Mouse (Mus musculus) cerebellum, adult 11-12 months (tissue): ENCODE measurements around the gene Pmpca.
"Not testable (repeated sequence)": the region's sequence is repeated elsewhere in the genome, so short reads cannot be mapped to it uniquely, and the experiment has no call there.

Experiments used
- DNase-seq: peaks from one replicate; pipeline ENCODE4 v3.0.0; 2022

Pmpca gene

DNA sequence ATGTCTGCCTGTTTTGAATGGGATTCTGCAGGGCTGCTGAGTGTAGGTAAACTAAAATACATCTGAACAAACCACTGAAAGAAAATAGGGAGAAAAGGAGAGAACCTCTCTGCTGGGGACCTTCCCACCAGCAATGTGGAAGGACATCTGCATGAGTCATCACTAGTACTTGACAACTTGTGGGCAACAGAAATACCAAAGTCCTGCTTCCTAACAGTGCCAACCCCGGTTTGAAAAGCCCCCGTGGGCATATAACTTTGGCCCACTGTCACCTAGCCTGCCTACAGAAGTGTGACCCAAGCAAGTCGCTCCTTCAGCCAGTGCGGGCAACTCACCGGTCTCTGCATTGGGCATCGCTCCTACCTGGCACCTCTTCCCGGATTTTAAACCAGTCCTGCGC, 16.7 kb upstream of the Pmpca start:
- no peak for DNase-seq

DNA sequence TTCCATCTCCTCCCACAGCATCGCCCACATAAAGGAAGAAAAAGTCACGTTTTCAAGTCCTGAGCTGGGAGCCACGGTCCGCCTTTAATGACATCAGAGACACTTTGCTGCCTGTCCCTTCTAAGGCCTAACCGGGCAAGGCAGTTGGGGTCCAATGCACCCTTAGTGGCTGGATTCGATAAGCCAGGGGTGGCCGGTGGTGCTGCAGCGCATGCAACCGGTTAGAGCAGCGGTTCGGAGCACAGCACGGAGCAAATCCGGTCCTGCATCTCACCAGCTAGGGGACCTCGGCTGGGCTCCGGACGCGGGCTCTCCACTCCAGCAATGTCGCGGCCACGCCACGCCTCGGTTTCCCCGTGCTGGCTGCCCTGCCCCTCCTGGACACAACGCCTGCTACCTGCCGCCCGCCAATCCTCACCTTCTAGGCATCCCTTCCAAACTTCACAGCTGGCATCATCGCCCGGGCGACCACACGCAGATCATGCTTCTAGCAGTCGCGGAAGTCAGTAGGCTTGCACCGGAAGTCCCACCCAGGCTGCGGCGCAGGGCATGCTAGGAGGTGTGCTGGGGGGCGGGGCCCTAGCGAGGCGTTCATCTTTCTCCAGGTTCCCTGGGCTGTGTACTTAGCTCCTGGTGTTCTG, 8.9 kb upstream of the Pmpca start, which contains the start of gene Snapc4:
TSS of gene Snapc4 (minus strand) at position 523 of the 641 bp plus-strand sequence.
- DNase-seq, result peak; percentile 80

DNA sequence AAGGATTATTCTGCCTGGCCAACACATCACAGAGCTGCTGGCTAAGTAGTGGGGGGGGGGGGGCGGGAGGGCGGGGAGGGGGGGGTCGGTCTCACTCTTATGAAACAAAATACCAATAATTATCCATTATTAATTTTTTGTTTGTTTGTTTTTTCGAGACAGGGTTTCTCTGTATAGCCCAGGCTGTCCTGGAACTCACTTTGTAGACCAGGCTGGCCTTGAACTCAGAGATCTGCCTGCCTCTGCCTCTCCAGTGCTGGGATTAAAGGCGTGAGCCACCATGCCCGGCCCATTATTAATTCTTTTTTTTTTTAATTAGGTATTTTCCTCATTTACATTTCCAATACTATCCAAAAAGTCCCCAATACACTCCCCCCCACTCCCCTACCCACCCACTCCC, 8.3 kb upstream of the Pmpca start:
- DNase-seq, result not testable (repeated sequence)

DNA sequence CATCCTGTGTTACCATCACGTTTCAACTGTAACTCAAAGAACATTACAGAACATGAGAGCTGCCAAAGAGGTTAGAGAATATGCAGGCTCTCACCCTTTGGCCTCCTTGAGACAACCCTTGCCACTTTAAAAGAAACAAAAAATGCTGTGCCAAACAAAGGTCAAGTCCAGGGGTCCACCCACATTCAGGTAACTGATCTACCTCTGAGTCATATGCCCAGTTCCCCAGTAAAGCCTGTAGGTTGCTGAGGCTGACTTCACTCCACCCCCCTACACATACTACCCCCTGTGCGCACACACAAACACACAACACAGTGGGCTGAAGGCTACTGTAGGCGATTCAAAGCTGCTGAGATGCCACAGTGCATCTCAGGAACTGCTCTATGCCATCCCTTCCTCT, 1.4 kb upstream of the Pmpca start:
- DNase-seq, result no peak

DNA sequence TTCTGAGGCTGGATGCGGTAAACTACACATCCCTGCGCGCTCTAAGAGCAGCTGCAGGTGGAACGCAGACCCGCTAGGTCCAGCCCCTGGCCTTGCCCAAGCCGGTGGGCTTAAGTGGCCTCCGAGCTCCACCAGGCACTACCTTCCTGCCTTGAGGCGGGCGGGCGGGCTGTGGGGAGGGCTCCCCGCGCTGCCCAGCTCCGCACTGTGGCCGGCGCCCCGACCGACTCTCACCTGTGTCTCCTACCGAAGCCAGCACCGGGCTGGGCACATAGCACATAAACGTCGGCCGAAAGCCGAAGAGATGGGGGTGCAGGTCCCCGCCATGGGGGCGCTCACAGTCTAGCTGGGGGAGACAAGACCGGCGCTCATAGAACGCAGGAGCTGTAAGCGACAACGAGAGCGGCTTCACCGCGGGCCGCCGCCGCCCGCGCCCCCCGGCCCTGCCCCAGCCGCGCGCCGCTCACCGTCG, 421 bp upstream of the Pmpca start:
- no peak for DNase-seq

DNA sequence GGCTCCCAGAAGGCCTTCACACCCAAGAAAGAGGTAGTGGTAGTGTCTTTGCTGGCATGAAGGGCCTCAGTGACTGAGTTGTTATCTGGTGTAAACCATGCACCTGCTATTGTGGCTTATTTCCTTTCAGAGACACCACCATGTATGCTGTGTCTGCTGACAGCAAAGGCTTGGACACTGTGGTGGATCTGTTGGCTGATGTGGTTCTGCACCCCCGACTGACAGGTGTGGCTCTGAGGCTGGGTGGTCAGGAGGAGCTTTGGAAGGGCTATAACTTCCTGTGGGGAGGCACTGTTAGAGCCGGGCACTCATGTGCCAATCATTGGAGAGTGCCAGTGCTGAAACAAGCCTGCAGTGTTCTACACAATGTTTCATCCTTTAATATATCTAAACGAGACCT, 1.8 kb downstream of the Pmpca start:
- DNase-seq, result no peak

DNA sequence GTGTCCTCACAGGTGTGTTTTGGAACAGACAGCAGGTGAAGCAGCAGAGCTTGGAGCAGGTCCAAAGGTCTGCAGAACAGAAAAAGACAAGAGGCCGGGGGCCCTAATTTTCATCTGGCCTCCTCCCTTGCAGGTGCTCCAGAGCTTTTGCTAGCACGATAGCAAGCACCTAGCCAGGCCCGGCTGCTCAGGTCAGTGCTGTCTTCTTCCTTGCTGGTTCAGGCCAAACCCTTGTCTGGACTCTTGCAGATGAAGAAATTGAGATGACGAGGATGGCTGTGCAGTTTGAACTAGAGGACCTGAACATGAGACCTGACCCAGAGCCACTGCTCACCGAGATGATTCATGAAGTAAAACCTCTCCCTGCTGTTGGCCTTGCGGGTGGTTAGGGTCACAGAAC, 2.5 kb downstream of the Pmpca start:
- no peak for DNase-seq

DNA sequence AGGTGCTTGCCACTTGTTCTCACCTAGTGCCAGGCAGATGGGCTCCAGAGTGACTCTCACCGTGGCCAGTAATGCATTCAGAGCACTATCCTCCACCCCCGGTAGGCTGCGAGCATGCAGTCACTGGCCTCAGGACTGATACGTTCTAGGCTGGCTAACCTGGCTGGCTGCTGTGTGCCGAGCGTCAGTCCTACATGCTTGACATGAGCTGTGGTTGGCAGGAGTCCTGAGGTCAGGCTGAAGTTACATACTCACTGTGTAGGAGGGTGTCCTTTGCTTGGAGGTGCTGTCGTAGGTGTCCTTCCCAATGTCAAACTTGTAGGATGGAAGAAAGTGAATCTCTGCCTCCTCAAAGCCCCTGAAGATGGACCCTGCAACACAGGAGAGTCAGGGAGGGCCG, 9.8 kb downstream of the Pmpca start:
- DNase-seq, result no peak

DNA sequence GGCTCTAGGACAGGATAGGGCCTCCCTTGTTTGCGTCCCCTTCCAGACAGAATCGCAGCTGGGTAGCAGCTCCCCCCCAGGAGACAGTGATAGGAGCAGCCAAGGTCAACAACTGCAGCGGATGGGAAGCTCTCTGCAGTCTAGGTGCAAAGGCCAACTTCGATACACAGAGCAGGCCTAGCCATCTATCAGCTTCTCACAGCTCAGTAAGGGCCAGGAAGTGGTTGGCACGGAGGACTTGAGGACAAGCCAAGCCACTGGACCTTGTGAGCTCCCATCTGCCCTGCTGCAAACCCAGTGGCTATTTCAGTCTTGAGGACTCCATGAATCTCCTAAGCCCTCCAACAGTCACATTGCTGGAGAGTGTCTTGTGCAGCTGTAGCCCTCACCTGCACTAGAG, 10.5 kb downstream of the Pmpca start:
- DNase-seq, result no peak

DNA sequence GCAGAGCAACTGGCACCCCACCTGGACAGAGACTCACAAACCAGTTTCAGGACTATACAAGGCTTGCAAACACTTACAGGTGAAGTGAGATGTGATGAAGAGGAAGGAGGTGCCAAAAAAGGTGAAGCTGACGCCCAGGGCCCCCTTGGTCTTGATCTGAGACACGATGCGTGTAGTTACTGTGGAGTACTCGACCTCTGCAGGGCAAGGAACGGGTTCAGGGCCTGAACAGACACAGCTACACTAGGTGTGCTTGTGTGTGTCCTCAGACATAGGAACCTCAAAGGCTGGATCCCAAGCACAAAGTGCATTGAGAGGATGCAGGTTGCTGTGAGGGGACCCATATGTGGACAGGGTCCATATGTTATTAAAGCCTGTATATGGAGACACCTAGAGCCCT, 11.2 kb downstream of the Pmpca start:
- no peak for DNase-seq

DNA sequence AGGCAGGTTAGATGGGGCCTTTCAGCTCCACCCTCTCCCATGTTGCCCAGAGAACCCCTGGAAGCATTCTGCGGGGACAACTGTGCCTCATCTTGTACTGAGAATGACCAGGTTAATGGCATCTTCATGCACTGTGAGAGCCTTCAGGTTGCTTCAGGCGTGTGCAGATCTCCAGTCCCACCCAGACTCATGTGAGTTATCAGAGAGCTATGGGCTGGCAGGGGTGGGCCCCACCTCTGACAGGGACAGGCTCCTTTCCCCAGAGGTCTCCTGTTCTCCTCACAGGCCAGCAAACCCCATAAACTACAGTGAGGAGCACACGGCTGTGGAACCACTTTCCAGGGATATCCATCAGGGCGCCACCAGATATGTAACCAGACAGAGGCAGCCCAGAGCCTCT, 11.9 kb downstream of the Pmpca start:
- DNase-seq, result no peak

DNA sequence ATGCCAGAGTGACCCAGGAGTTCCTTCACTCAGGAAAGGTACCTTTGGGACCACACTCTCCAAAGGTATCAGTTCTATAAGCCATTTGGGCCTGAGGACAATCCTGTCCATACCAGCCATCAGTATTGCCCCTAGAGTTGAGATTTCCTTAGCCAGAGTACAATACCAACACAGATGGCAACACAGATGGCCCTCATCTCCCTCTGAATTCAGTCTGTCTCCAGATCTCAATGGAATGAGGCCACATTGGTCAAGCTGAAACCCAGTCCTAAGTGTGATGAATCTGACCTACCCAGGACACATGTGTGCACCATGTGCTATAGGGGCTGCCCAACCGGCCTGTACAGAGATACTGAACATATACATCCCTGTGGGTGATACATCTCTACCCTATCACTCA, 13.1 kb downstream of the Pmpca start:
- peak; percentile 64 for DNase-seq

DNA sequence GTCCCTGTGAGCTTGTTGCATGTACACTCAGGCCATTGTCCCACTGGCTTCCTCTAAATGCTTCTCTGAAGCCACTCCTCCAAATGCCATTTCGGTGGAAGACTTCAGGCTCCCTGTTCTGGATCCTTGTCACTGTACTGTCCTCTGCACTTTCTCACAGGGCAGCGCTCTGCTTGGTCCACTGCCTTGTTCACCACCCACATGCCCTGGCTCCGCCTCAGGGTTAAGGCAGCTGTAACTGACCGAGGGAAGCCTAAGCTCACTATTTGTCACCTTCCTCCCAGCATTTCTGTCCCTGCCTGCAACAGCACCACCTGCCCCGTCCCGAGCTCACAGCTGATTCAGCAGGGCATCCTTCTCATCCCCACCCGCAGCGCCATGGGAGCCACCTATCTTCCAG, 14.2 kb downstream of the Pmpca start:
- no peak for DNase-seq

DNA sequence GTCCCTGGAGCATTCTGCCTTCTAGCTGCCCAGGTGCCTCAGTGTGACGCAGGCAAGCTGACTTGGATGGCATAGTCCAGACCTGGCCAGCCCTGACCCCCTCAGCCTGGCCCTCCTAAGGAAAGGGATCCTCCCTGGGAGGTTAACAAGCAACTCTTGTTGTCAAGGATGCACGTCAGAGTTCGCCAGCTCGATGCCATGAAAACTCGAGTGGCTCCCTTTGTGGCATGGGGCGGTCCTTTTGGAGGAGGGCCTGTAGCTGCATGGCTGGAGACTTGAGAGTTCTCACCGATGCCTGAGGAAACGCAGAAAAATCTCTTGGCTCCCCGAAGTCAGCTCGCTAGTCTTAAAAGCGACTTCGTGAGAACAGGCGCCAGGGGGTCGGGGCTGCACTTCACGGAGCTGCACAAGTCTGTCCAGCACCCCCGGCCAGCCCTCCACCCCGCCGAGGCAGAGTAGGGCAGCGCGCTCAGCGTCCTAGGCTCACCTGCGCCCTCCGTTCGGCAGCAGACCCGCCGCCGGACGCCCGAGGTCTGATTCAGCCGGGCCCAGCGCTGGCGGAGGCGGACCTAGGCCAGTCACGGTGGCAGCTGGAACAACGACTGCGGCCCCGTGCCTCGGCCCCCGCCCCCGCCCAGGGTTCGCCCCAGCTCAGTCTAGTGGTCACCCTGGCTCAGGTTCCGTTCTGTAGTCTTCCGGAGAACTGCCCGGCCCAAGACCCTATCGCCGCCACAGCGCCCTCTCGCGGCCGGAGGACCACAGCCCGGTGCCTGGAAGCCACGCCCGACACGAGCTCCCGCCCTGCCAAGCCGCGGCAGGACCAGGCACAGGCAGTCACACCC, 19.6 kb downstream of the Pmpca start, which contains the start of gene Inpp5e:
TSS of gene Inpp5e (minus strand) at position 689 of the 842 bp plus-strand sequence.
- peak; percentile 95 for DNase-seq

DNA sequence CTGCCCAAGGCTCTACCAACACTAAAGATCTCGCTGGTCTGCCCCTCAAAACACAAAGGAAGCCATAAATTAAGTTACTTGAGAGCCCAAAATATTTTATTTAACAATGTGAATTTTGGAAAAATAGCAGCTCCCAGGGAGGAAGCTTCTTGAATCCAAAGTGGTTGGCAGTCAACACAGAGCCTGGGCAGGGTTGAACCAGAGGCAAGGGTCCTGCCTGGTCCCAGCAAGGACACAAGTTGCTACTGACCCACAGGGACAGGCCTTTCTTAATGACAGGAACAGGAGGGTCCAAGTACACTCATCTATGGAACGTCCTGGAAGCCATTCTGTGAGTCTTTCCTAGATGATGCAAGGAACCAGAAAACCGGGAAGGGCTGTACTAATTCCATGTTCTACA, 20.2 kb downstream of the Pmpca start:
- no peak for DNase-seq

DNA sequence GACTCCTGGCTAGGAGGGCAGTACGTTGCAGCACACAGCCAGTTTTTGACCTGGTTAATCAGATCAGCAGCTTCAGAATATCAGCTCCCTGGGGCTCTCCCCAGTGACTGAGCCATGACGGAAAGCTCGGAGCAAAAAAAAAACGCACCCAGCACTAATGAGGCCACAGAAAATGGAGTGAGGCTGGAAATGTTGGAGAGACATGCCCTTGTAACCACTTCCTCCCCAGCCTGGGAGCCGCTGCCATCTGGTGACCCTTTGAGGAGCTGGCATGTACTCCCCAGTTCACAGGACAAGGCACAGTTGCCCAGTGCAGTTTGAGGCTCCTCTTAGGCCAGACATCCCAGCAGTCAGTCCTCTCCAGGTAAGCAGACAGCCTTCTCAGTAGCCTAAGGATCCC, 21.0 kb downstream of the Pmpca start:
- DNase-seq, result peak; percentile 69

DNA sequence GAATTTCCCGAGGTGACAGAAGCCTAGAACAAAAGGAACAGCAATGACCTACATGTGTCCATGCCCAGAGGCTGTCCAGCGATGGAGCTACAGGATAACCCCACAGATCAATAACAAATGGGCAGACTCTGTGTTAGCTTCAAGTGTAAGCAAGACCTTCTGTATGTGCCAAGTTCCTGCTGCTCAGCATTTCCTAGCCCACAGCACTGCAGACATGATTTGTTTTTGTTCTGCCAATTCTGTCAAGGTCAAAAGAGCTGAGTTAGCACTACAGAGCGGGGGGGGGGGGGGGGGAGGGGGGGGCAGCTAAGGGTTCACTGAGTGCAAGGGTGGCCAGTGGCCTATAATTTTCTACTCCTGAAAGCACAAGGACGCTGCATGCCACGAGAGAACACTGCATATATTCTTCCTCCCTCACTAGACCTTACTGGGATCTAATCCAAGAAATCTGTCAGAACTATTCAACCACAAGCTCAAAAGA, 21.8 kb downstream of the Pmpca start:
- no peak for DNase-seq

DNA sequence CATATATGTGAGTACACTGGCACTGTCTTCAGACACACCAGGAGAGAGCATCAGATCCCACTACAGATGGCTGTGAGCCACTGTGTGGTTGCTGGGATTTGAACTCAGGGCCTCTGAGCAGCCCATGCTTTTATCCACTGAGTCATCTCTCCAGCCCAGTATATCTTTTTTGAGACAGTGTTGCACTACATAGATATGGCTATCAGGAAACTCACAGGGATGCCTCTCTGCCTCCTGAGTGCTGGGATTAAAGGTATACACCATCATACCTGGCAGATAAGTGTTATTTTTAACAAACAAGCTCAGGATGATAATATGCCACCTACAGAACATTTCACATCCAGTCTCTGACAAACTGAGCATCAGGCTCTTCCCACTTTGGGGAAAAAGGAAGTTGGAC, 27.9 kb downstream of the Pmpca start:
- no peak for DNase-seq

DNA sequence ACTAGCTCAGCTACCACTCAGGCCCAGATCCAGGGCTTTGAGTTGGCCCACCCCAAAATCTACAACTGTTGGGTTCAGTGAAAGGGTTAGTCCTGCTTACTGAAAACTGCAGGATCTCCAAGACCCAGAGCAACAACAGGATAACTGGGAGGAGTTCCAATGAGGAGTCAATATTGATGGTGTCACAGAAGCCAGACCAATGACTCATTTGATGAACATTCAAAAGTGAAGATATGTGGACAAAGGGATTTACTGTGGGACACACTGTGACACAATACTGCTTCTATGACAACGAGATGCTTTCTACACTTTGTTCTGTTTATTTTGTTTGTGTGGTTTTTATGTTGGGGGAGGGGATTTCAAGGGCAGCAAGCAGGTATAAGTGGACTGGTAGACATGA, 29.0 kb downstream of the Pmpca start:
- no peak for DNase-seq

DNA sequence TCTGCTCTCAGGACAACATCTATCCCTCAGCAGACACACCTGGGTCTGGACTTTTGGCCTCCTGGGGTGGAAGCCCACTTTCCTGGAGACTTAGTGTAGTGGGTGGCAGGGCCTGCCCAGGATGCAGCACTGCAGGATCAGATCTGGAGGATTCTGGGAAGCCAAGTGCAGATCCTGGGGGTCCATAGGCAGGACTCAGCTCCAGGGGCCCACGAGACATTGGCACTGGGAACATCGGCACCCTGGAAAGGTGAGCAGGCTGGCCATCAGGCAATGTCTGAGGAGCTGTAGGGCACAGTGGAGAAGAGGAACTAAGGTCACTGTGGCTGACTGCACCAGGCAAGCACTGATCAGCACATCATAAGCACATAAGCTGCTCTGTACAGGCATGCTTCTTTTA, 32.8 kb downstream of the Pmpca start:
- DNase-seq, result no peak

DNA sequence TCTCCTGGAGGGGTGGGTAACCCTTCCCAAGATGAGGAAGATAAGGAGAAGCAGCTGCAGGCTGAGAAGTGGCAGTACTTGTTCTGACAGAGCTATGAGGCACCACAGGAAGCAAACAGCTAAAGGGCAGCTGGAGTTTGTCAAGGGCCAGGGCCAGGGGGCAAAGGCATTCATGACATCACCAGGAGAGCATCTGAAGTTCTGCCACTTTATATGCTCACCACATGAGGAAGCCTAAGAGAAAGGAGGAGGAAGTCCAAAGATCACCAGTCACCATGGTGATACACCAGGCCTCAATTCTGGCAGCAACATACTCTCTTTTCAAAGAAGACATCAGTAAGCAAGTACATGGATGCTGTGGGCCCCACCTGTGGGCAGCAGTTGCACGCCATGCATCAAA, 33.9 kb downstream of the Pmpca start:
- DNase-seq, result no peak

DNA sequence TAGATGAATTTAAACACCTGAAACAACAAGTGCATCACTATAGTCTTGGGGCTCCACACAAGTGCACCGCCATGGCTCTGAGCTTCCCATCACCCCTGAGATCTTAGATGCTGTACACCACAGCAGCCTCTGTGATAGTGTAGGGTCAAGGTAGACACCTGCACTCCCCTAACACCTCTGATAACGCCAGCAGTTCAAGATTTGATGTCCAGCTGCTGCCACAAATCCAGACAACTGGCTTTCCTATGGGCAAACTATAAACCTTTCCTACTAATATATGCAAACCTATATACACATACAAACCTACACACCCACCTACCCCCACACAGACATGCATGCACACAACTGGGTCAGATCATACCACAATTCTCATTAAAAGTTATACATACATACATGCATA, 35.4 kb downstream of the Pmpca start:
- DNase-seq, result no peak

DNA sequence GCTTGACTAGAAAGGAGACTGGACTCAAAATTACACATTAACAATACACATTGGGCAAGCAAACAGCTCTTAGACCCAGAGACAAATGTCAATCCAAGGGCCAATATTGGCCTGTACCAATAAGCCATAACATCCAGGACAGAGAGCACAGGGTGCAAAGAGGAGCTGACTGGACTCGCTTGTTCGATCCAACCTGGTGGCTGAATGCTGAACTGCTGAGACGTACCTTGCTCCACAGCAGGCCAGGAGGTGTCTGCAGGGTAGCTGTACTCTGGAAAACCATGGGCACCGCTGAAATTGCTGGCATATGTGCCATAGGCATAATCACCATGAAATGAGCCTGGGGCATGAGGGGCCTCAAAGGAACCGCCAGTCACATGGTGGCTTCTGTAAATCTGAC, 40.7 kb downstream of the Pmpca start:
- no peak for DNase-seq
